Mouse (Mus musculus) hindbrain, embryonic 15.5 days (tissue): Measurements from ENCODE around the gene Ccnjl. TPM values are rescaled to one million over a fixed set of nuclear protein-coding genes. Genes with fewer than 3 reads are reported as not detected.

Experiments
- ATAC-seq: fragments of 200-750 bp; cut with Nextera tagmentation; 2 replicates; pipeline ENCODE4 v1.8.0; 2017; ENCODE audit warnings: low read depth, moderate number of reproducible peaks, moderate TSS enrichment; ENCODE audit not compliant: low FRiP score
- H3K27ac ChIP-seq: fragments of 300-500 bp; sonication (generic); replicated peaks from 2 replicates; pipeline ENCODE4 v1.5.1; 2015; ENCODE audit warnings: mild to moderate bottlenecking, inconsistent platforms
- H3K27me3 ChIP-seq: fragments of 300-500 bp; sonication (generic); 2 replicates; pipeline ENCODE4 v1.6.1; 2015; ENCODE audit warnings: control low read depth, inconsistent platforms
- H3K36me3 ChIP-seq: fragments of 300-500 bp; sonication (generic); 2 replicates; pipeline ENCODE4 v1.6.1; 2015; ENCODE audit warnings: control low read depth, inconsistent platforms
- H3K4me1 ChIP-seq: fragments of 300-500 bp; sonication (generic); replicated peaks from 2 replicates; pipeline ENCODE4 v1.6.1; 2015; ENCODE audit warnings: control low read depth, inconsistent platforms
- H3K4me2 ChIP-seq: fragments of 300-500 bp; sonication (generic); 2 replicates; pipeline ENCODE4 v1.6.1; 2015; ENCODE audit warnings: moderate library complexity, mild to moderate bottlenecking, inconsistent platforms
- H3K4me3 ChIP-seq: fragments of 300-500 bp; sonication (generic); 2 replicates; pipeline ENCODE4 v1.5.1; 2015; ENCODE audit warnings: mild to moderate bottlenecking, inconsistent platforms
- H3K9ac ChIP-seq: fragments of 300-500 bp; sonication (generic); 2 replicates; pipeline ENCODE4 v1.6.1; 2015; ENCODE audit warnings: inconsistent platforms
- H3K9me3 ChIP-seq: fragments of 300-500 bp; sonication (generic); 2 replicates; pipeline ENCODE4 v1.6.1; 2016; ENCODE audit warnings: control low read depth, inconsistent platforms
- WGBS: fragments of 180-500 bp; shearing (Covaris S2); methylation state at CpG from one replicate; pipeline ENCODE4 v1.1.7; 2015; 5-methylcytosine and 5-hydroxymethylcytosine counted together
- polyA plus RNA-seq: library from polyadenylated mRNA; unstranded; fragments of >200 nt; fragmentation: Nextera tagmentation; extraction: Ambion mirVana; gene quantifications from 2 replicates; pipeline ENCODE4 v1.2.1, GENCODE M21; 2015

Gene Ccnjl
- polyA plus RNA-seq, 1 experiment from 2014 or later, result 13.2 TPM

DNA sequence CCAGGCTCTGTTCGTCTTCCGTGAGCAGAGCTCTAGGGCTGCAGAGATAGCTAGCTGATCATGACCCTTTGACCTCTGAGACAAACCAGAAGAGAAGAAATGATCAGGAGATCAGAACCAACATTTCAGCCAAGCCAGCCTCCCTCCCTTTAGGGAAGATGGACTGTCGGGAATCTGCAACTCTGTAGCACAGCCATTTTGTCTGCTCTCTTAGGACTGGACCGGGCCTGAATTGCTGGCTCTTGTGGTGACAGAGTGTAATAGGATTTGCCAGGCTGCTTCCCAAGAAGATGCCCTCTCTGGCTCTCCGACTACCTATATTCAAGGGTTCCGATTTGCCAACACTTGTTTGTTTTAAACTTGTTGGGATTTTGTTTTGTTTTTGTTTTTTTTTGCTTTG is 24.1 kb downstream of the Ccnjl start:
- H3K4me2 ChIP-seq, result no peak overlapping the region
- H3K27me3 ChIP-seq, result no peaks in the 10 kb centered on the region
- no peaks in the 10 kb centered on the region for H3K36me3 ChIP-seq
- H3K4me3 ChIP-seq, result no peak overlapping the region
- ATAC-seq, result no peak
- H3K27ac ChIP-seq, result no peak overlapping the region
- no peaks in the 10 kb centered on the region for H3K9me3 ChIP-seq
- WGBS, result 77% methylated on average over 6 of the region's 6 CpGs
- no peak overlapping the region for H3K9ac ChIP-seq
- peaks cover 26% of the 10 kb centered on the region for H3K4me1 ChIP-seq

DNA sequence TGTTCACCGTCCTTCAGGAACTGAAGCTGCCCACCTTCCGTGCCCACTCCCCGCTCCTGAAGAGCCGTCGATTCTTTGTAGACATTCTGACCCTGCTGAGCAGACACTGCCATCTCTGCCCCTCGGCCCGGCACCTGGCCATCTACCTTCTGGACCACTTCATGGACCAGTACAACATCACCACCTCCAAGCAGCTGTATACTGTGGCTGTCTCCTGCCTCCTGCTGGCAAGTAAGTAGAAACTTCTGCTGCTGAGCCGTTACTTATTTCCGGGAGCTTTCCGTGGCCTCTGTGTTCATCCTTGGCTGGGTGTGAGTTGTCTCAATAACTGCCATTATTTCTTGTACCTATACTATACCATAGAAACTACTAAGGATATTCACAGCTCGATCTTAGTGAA is 28.0 kb downstream of the Ccnjl start:
- H3K27ac ChIP-seq, result no peak overlapping the region
- H3K4me2 ChIP-seq, result no peak overlapping the region

GRCm38 (mm10) chr11:43559515-43560292 is 31.1 kb downstream of the Ccnjl start:
- 10% methylated on average over 6 of the region's 6 CpGs for WGBS
- peaks cover 5% of the 10 kb centered on the region; the same call in 1 of the 2 replicates for H3K4me1 ChIP-seq
- no peak overlapping the region for H3K9ac ChIP-seq
- ATAC-seq, result no peak
- H3K27ac ChIP-seq, result 0 out of 2 replicates have a peak overlapping the region, but pooled peaks have one; percentile 13
- no peak overlapping the region for H3K4me2 ChIP-seq
- H3K4me3 ChIP-seq, result no peak overlapping the region
- no peaks in the 10 kb centered on the region for H3K27me3 ChIP-seq
- no peaks in the 10 kb centered on the region for H3K9me3 ChIP-seq
- H3K36me3 ChIP-seq, result no peaks in the 10 kb centered on the region

More for the DNA sequence above, 28.0 kb downstream of the Ccnjl start:
- Histone ChIP-seq H3K27me3 (no peaks in the 10 kb centered on the region), H3K9ac (no peak overlapping the region), H3K4me3 (no peak overlapping the region), H3K4me1 (peaks cover 5% of the 10 kb centered on the region; the same call in 1 of the 2 replicates), H3K36me3 (no peaks in the 10 kb centered on the region), H3K9me3 (no peaks in the 10 kb centered on the region)
- no peak for ATAC-seq
- 92% methylated on average over 11 of the region's 11 CpGs for WGBS

GRCm38 (mm10) chr11:43563654-43564244 is 35.2 kb downstream of the Ccnjl start:
- Histone ChIP-seq H3K27ac (no peak overlapping the region), H3K9ac (no peak overlapping the region), H3K4me2 (no peak overlapping the region), H3K36me3 (no peaks in the 10 kb centered on the region), H3K4me1 (peaks cover 17% of the 10 kb centered on the region), H3K4me3 (no peak overlapping the region), H3K27me3 (no peaks in the 10 kb centered on the region), H3K9me3 (no peaks in the 10 kb centered on the region)
- 64% methylated on average over 10 of the region's 10 CpGs for WGBS
- ATAC-seq, result 0 out of 2 replicates have a peak, but pooled peaks have one; percentile 36

GRCm38 (mm10) chr11:43565414-43565813 is 36.8 kb downstream of the Ccnjl start:
- Histone ChIP-seq H3K27me3 (no peaks in the 10 kb centered on the region), H3K4me1 (peaks cover 21% of the 10 kb centered on the region), H3K9ac (no peak overlapping the region), H3K4me3 (no peak overlapping the region), H3K9me3 (no peaks in the 10 kb centered on the region), H3K36me3 (no peaks in the 10 kb centered on the region), H3K27ac (no peak overlapping the region), H3K4me2 (no peak overlapping the region)
- WGBS, result 55% methylated on average over 2 of the region's 2 CpGs
- no peak for ATAC-seq

GRCm38 (mm10) chr11:43565852-43566251 is 37.3 kb downstream of the Ccnjl start:
- H3K36me3 ChIP-seq, result no peaks in the 10 kb centered on the region
- no peaks in the 10 kb centered on the region for H3K27me3 ChIP-seq
- ATAC-seq, result peak; percentile 31; the same call in 1 of the 2 replicates
- no peak overlapping the region for H3K4me3 ChIP-seq
- WGBS, result 22% methylated on average over 8 of the region's 8 CpGs
- H3K9ac ChIP-seq, result no peak overlapping the region
- no peaks in the 10 kb centered on the region for H3K9me3 ChIP-seq
- peaks cover 21% of the 10 kb centered on the region for H3K4me1 ChIP-seq
- no peak overlapping the region for H3K27ac ChIP-seq
- no peak overlapping the region for H3K4me2 ChIP-seq

DNA sequence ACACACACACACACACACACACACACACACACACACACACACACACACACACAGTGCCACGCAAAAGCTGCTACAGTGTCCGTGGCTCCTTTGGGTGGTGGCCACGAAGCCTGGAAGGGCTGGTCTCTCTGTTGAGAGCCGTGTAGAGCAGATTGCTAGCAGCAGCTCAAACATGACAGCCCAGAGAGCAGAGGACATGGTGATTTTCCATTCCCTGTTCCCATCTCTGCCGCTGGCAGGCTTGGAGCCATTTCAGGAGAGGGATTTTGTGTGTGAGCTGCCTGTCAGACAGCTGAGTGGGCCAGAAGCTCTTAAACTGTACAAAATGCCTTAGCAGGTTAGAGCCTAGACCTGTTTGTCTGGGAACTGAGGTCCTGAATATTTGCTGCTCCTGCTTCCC is 38.1 kb downstream of the Ccnjl start:
- Histone ChIP-seq H3K4me1 (peaks cover 21% of the 10 kb centered on the region), H3K4me3 (no peak overlapping the region), H3K4me2 (no peak overlapping the region), H3K9me3 (no peaks in the 10 kb centered on the region), H3K36me3 (no peaks in the 10 kb centered on the region), H3K27ac (peak overlapping the region; percentile 22; the same call in 1 of the 2 replicates), H3K9ac (no peak overlapping the region), H3K27me3 (no peaks in the 10 kb centered on the region)
- 60% methylated on average over 5 of the region's 5 CpGs for WGBS
- ATAC-seq, result no peak

DNA sequence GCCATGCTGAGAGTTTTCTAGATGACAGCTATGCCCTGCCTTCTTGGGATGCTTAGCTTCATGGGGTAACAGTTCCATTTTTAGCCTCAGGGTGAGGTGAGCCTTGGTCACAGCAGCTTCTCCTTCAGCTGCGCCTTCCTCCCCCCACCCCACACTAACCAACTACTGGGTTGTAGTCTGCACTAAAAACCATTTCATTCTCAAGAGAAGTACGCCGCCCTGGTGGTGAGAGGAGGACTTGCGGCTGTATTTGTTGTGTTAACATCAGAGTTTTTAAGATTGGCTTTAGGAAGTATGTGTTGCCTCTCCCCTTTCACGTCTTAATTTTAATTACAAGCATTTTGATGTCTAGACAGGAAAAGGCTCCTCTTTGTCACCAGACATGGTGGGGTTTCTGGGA is 39.7 kb downstream of the Ccnjl start:
- WGBS, result 78% methylated on average over 5 of the region's 5 CpGs
- H3K9ac ChIP-seq, result no peak overlapping the region

GRCm38 (mm10) chr11:43569188-43569587 is 40.6 kb downstream of the Ccnjl start:
- Histone ChIP-seq H3K4me3 (no peak overlapping the region), H3K4me2 (no peak overlapping the region), H3K9me3 (no peaks in the 10 kb centered on the region), H3K9ac (no peak overlapping the region), H3K27me3 (no peaks in the 10 kb centered on the region), H3K4me1 (peaks cover 21% of the 10 kb centered on the region), H3K27ac (peak overlapping the region; percentile 54; the same call in 1 of the 2 replicates), H3K36me3 (no peaks in the 10 kb centered on the region)
- WGBS, result 74% methylated on average over 5 of the region's 5 CpGs
- ATAC-seq, result no peak

More for the DNA sequence above, 39.7 kb downstream of the Ccnjl start:
- no peaks in the 10 kb centered on the region for H3K27me3 ChIP-seq
- H3K27ac ChIP-seq, result no peak overlapping the region
- H3K4me1 ChIP-seq, result peaks cover 21% of the 10 kb centered on the region
- H3K9me3 ChIP-seq, result no peaks in the 10 kb centered on the region
- no peaks in the 10 kb centered on the region for H3K36me3 ChIP-seq
- ATAC-seq, result no peak
- H3K4me3 ChIP-seq, result no peak overlapping the region
- no peak overlapping the region for H3K4me2 ChIP-seq

DNA sequence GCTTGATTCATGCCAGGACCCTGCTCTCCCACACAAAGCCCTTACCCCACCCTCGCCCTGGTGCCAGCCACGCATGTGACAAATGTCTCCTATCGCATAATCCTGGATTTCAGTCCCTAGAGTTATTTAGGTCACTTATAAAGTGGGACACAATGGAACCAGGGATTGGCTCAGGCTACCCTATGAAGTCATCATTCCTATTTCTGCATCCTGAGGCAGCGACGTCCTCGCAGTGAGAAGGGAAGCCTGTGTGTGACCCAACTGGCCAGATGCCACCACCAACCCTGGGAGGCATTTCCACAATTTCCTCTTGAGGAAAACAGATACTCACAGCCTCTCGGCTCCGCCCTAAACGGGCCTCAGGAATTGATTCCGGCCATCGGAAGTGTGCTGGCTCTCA is 41.0 kb downstream of the Ccnjl start:
- no peak for ATAC-seq
- H3K9me3 ChIP-seq, result no peaks in the 10 kb centered on the region
- no peak overlapping the region for H3K4me2 ChIP-seq
- H3K36me3 ChIP-seq, result no peaks in the 10 kb centered on the region
- 68% methylated on average over 11 of the region's 11 CpGs for WGBS
- H3K27ac ChIP-seq, result peak overlapping the region; percentile 54
- H3K4me3 ChIP-seq, result no peak overlapping the region
- peaks cover 21% of the 10 kb centered on the region for H3K4me1 ChIP-seq
- H3K27me3 ChIP-seq, result no peaks in the 10 kb centered on the region
- H3K9ac ChIP-seq, result no peak overlapping the region

DNA sequence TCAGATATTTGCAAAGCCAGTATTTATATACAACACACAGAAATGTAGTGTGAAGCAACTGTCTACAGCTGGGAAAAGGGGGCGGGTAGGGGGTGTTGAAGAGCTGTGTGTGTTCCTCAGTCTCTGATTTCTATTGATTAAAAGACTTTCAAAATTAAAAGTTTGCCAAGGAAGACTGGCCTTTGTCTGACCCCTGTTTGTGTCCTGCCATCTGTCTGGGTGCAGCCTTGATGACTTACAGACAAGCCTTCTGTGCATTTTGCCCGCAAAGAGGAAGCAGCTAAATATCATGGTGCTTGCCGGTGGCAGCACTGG is 46.4 kb downstream of the Ccnjl start:
- peak overlapping the region; percentile 68 for H3K27ac ChIP-seq
- peaks cover 16% of the 10 kb centered on the region for H3K4me1 ChIP-seq
- ATAC-seq, result no peak
- H3K9ac ChIP-seq, result 0 out of 2 replicates have a peak overlapping the region, but pooled peaks have one; percentile 25
- peak overlapping the region; percentile 31; the same call in 1 of the 2 replicates for H3K4me2 ChIP-seq
- H3K27me3 ChIP-seq, result no peaks in the 10 kb centered on the region
- WGBS, result 19% methylated on average over 3 of the region's 3 CpGs
- H3K36me3 ChIP-seq, result no peaks in the 10 kb centered on the region
- no peaks in the 10 kb centered on the region for H3K9me3 ChIP-seq
- H3K4me3 ChIP-seq, result no peak overlapping the region

- 0 out of 2 replicates have a peak overlapping the region, but pooled peaks have one; percentile 25 for H3K9ac ChIP-seq
- H3K4me2 ChIP-seq, result peak overlapping the region; percentile 31
- 7% methylated on average over 9 of the region's 9 CpGs for WGBS
- H3K27me3 ChIP-seq, result no peaks in the 10 kb centered on the region
- H3K9me3 ChIP-seq, result no peaks in the 10 kb centered on the region
- H3K36me3 ChIP-seq, result no peaks in the 10 kb centered on the region
- peak; percentile 79 for ATAC-seq
- peaks cover 14% of the 10 kb centered on the region for H3K4me1 ChIP-seq
- H3K4me3 ChIP-seq, result no peak overlapping the region
- peak overlapping the region; percentile 68 for H3K27ac ChIP-seq
Observed at GRCm38 (mm10) chr11:43575376-43576151, 47.0 kb downstream of the Ccnjl start.
